Comparison of ENCODE assay signal across 14 mouse cellular contexts in genomic region chr6:72388266-72388665, GRCm38 (mm10). TPM values are rescaled to one million over a fixed set of nuclear protein-coding genes. Genes with fewer than 3 reads are reported as not detected.
DNase-seq lines count a peak whose midpoint lies in the region; ATAC-seq and TF ChIP-seq lines count a peak whose summit lies in the region.
"Had no signal": no experiment of that assay in that cellular context is flagged by ENCODE, and none has a peak within 500 bp of the region (broad histone marks: within the 10 kb centered on the region; RNA-seq: fewer than 3 reads in every experiment).

No protein-coding gene starts in this region.

- no peak for ATAC-seq in intestine, embryonic 14.5 days (replicated peaks; ENCODE audit: low FRiP score, low TSS enrichment, low read depth)
- ATAC-seq in intestine, embryonic 16.5 days, result no peak
- ATAC-seq in limb, embryonic 15.5 days (ENCODE audit: insufficient number of reproducible peaks, low FRiP score, low TSS enrichment, low read depth), result no peak
- ATAC-seq in monocyte, adult 5-6 weeks (replicated peaks; ENCODE audit: insufficient number of reproducible peaks, low FRiP score, low TSS enrichment, poor library complexity, severe bottlenecking), result no peak

- H3K27ac ChIP-seq in intestine, embryonic 14.5 days (ENCODE audit: low read depth), result no peak overlapping the region
- H3K27ac ChIP-seq in intestine, embryonic 16.5 days (ENCODE audit: low read length), result no peak overlapping the region
- 0 out of 2 replicates have a peak overlapping the region, but pooled peaks have one; percentile 48 for H3K27ac ChIP-seq in spleen, adult 2 months (ENCODE audit: insufficient read depth, low read length)
- no peak overlapping the region for H3K27ac ChIP-seq in limb, embryonic 15.5 days
- no peak overlapping the region for H3K27ac ChIP-seq in cerebellum, adult 2 months (ENCODE audit: insufficient read depth, low read length)
- H3K27ac ChIP-seq: forebrain, embryonic 12.5 days; midbrain, embryonic 10.5 days had no signal

- no peak for TF ChIP-seq CTCF in spleen, adult 2 months (IDR thresholded peaks at IDR 0.05; ENCODE audit: extremely low read depth, insufficient read depth, insufficient read length, insufficient replicate concordance)
- no peak for TF ChIP-seq CTCF in cerebellum, adult 2 months (IDR thresholded peaks at IDR 0.05; ENCODE audit: borderline replicate concordance, insufficient read depth, low read depth, low read length)

- no peaks in the 10 kb centered on the region for H3K9me3 ChIP-seq in intestine, embryonic 14.5 days (ENCODE audit: control insufficient read depth, low read length)
- H3K9me3 ChIP-seq in intestine, embryonic 16.5 days (ENCODE audit: control insufficient read depth, low read length), result no peaks in the 10 kb centered on the region
- no peaks in the 10 kb centered on the region for H3K9me3 ChIP-seq in limb, embryonic 15.5 days
- H3K9me3 ChIP-seq: forebrain, embryonic 12.5 days; midbrain, embryonic 10.5 days had no signal

- H3K27me3 ChIP-seq in intestine, embryonic 14.5 days (replicated peaks; ENCODE audit: control insufficient read depth, insufficient read depth, low read length), result no peaks in the 10 kb centered on the region
- no peaks in the 10 kb centered on the region for H3K27me3 ChIP-seq in intestine, embryonic 16.5 days (replicated peaks; ENCODE audit: control insufficient read depth, insufficient read depth, low read length)
- no peaks in the 10 kb centered on the region for H3K27me3 ChIP-seq in spleen, adult 2 months (ENCODE audit: control insufficient read depth, insufficient read depth, low read length)
- H3K27me3 ChIP-seq in limb, embryonic 15.5 days, result no peaks in the 10 kb centered on the region
- H3K27me3 ChIP-seq in cerebellum, adult 2 months (ENCODE audit: control insufficient read depth, insufficient read depth, low read length), result no peaks in the 10 kb centered on the region
- H3K27me3 ChIP-seq: CH12.LX had no signal

- H3K4me2 ChIP-seq in intestine, embryonic 14.5 days (ENCODE audit: low read length), result 0 out of 2 replicates have a peak overlapping the region, but pooled peaks have one; percentile 63
- H3K4me2 ChIP-seq in intestine, embryonic 16.5 days (ENCODE audit: low read depth, low read length), result no peak overlapping the region
- H3K4me2 ChIP-seq in limb, embryonic 15.5 days, result 0 out of 2 replicates have a peak overlapping the region, but pooled peaks have one; percentile 61
- H3K4me2 ChIP-seq: forebrain, embryonic 12.5 days had no signal

- DNase-seq in intestine, embryonic 14.5 days (ENCODE audit: low spot score), result no peak
- no peak for DNase-seq in spleen, adult 2 months (ENCODE audit: low read depth in 1 of 2, low spot score in 2 of 2)
- DNase-seq in spleen, adult 12 weeks (ENCODE audit: low spot score), result no peak
- DNase-seq in cerebellum, adult 2 months, result no peak
- DNase-seq: cerebellum, postnatal 10 days; gastrocnemius, postnatal 10 days; kidney, adult 9 months; thymus, adult 18-20 months had no signal

- no peak overlapping the region for H3K9ac ChIP-seq in intestine, embryonic 14.5 days (ENCODE audit: low read length)
- no peak overlapping the region for H3K9ac ChIP-seq in intestine, embryonic 16.5 days (ENCODE audit: low read depth, low read length)
- H3K9ac ChIP-seq in limb, embryonic 15.5 days, result no peak overlapping the region
- H3K9ac ChIP-seq: forebrain, embryonic 12.5 days had no signal

- H3K36me3 ChIP-seq in intestine, embryonic 14.5 days (ENCODE audit: control insufficient read depth, insufficient read depth, low read length), result peaks cover 20% of the 10 kb centered on the region
- H3K36me3 ChIP-seq in intestine, embryonic 16.5 days (ENCODE audit: control insufficient read depth, insufficient read depth, low read length), result peaks cover 9% of the 10 kb centered on the region
- H3K36me3 ChIP-seq in spleen, adult 2 months (ENCODE audit: control insufficient read depth, insufficient read depth, low read length), result peaks cover 11% of the 10 kb centered on the region
- peaks cover 23% of the 10 kb centered on the region for H3K36me3 ChIP-seq in limb, embryonic 15.5 days
- H3K36me3 ChIP-seq: forebrain, embryonic 12.5 days; midbrain, embryonic 10.5 days had no signal

- H3K4me3 ChIP-seq in intestine, embryonic 14.5 days (ENCODE audit: low read depth, low read length), result no peak overlapping the region
- no peak overlapping the region; the same call in 1 of the 2 replicates for H3K4me3 ChIP-seq in intestine, embryonic 16.5 days (ENCODE audit: low read length)
- no peak overlapping the region for H3K4me3 ChIP-seq in spleen, adult 2 months (ENCODE audit: extremely low read depth, insufficient read depth, insufficient read length)
- H3K4me3 ChIP-seq in limb, embryonic 15.5 days, result no peak overlapping the region
- no peak overlapping the region for H3K4me3 ChIP-seq in cerebellum, adult 2 months (replicated peaks; ENCODE audit: insufficient read depth, low read depth, low read length)
- H3K4me3 ChIP-seq: forebrain, embryonic 12.5 days; midbrain, embryonic 10.5 days had no signal

- WGBS in intestine, embryonic 14.5 days, result 67% methylated on average over 10 of the region's 10 CpGs
- 64% methylated on average over 10 of the region's 10 CpGs for WGBS in intestine, embryonic 16.5 days
- WGBS in spleen, adult 2 months, result 80% methylated on average over 10 of the region's 10 CpGs
- WGBS in limb, embryonic 15.5 days, result 53% methylated on average over 10 of the region's 10 CpGs
- WGBS in cerebellum, adult 2 months, result 82% methylated on average over 10 of the region's 10 CpGs

- TF ChIP-seq POLR2A in spleen, adult 2 months (IDR thresholded peaks at IDR 0.05; ENCODE audit: low read depth, low read length), result no peak
- no peak for TF ChIP-seq POLR2A in cerebellum, adult 2 months (IDR thresholded peaks at IDR 0.05; ENCODE audit: borderline replicate concordance, insufficient read depth, low read length)

- H3K4me1 ChIP-seq in intestine, embryonic 14.5 days (replicated peaks; ENCODE audit: control insufficient read depth, insufficient read depth, low read length), result peaks cover 14% of the 10 kb centered on the region
- peaks cover 24% of the 10 kb centered on the region for H3K4me1 ChIP-seq in intestine, embryonic 16.5 days (ENCODE audit: control insufficient read depth, insufficient read depth, low read length)
- H3K4me1 ChIP-seq in spleen, adult 2 months (ENCODE audit: control insufficient read depth, insufficient read depth, insufficient read length), result peaks cover 16% of the 10 kb centered on the region; the same call in 1 of the 2 replicates
- H3K4me1 ChIP-seq in limb, embryonic 15.5 days, result peaks cover 29% of the 10 kb centered on the region
- 0 out of 2 replicates have a peak, but pooled peaks cover 3% of the 10 kb centered on the region for H3K4me1 ChIP-seq in cerebellum, adult 2 months (ENCODE audit: control insufficient read depth, insufficient read depth, low read length)

RNA-seq across cellular contexts. Expression of gene Vamp8, which starts 2.2 kb away (rescaled TPM):
- 177 and 183 TPM in 2 replicates for polyA plus RNA-seq in intestine, embryonic 14.5 days (2014; fragmentation: Nextera tagmentation; extraction: Ambion mirVana)
- polyA plus RNA-seq in intestine, embryonic 16.5 days (2015; fragmentation: Nextera tagmentation; extraction: Ambion mirVana), result 251 and 269 TPM in 2 replicates
- 100 and 107 TPM in 2 replicates for polyA plus RNA-seq in spleen, adult 2 months (2012; rRNA removed)
- polyA plus RNA-seq in limb, embryonic 15.5 days (2015; fragmentation: Nextera tagmentation; extraction: Ambion mirVana), result 174 and 184 TPM in 2 replicates
- total RNA-seq in monocyte, adult 5-6 weeks (2017), result 202 to 246 TPM (median 207 TPM) in 3 replicates
- 57.0 and 62.2 TPM in 2 replicates for polyA plus RNA-seq in cerebellum, adult 2 months (2012; rRNA removed)

RNA-seq across cellular contexts. Expression of gene Vamp5, which starts 8.0 kb away (rescaled TPM):
- polyA plus RNA-seq in intestine, embryonic 14.5 days (2014; fragmentation: Nextera tagmentation; extraction: Ambion mirVana), result 19.6 and 21.4 TPM in 2 replicates
- polyA plus RNA-seq in intestine, embryonic 16.5 days (2015; fragmentation: Nextera tagmentation; extraction: Ambion mirVana), result 17.3 and 17.8 TPM in 2 replicates
- polyA plus RNA-seq in spleen, adult 2 months (2012; rRNA removed), result 51.3 and 55.6 TPM in 2 replicates
- 20.5 and 22.2 TPM in 2 replicates for polyA plus RNA-seq in limb, embryonic 15.5 days (2015; fragmentation: Nextera tagmentation; extraction: Ambion mirVana)
- 6.6 to 20.9 TPM (median 13.2 TPM) in 3 replicates for total RNA-seq in monocyte, adult 5-6 weeks (2017)
- polyA plus RNA-seq in cerebellum, adult 2 months (2012; rRNA removed), result 10.6 and 11.9 TPM in 2 replicates

RNA-seq across cellular contexts. Expression of gene Rnf181, which starts 21.5 kb away (rescaled TPM):
- polyA plus RNA-seq in intestine, embryonic 14.5 days (2014; fragmentation: Nextera tagmentation; extraction: Ambion mirVana), result 96.9 and 98.0 TPM in 2 replicates
- 159 and 162 TPM in 2 replicates for polyA plus RNA-seq in intestine, embryonic 16.5 days (2015; fragmentation: Nextera tagmentation; extraction: Ambion mirVana)
- polyA plus RNA-seq in spleen, adult 2 months (2012; rRNA removed), result 62.4 and 65.8 TPM in 2 replicates
- 97.2 and 99.0 TPM in 2 replicates for polyA plus RNA-seq in limb, embryonic 15.5 days (2015; fragmentation: Nextera tagmentation; extraction: Ambion mirVana)
- total RNA-seq in monocyte, adult 5-6 weeks (2017), result 51.8 to 77.7 TPM (median 56.1 TPM) in 3 replicates
- polyA plus RNA-seq in cerebellum, adult 2 months (2012; rRNA removed), result 92.1 and 95.8 TPM in 2 replicates

RNA-seq across cellular contexts. Expression of gene Ggcx, which starts 25.8 kb away (rescaled TPM):
- polyA plus RNA-seq in intestine, embryonic 14.5 days (2014; fragmentation: Nextera tagmentation; extraction: Ambion mirVana), result 12.8 and 17.7 TPM in 2 replicates
- polyA plus RNA-seq in intestine, embryonic 16.5 days (2015; fragmentation: Nextera tagmentation; extraction: Ambion mirVana), result 20.3 and 23.7 TPM in 2 replicates
- polyA plus RNA-seq in spleen, adult 2 months (2012; rRNA removed), result 7.3 and 7.6 TPM in 2 replicates
- polyA plus RNA-seq in limb, embryonic 15.5 days (2015; fragmentation: Nextera tagmentation; extraction: Ambion mirVana), result 48.0 and 52.6 TPM in 2 replicates
- 10.1 to 13.9 TPM (median 11.1 TPM) in 3 replicates for total RNA-seq in monocyte, adult 5-6 weeks (2017)
- 22.9 and 23.5 TPM in 2 replicates for polyA plus RNA-seq in cerebellum, adult 2 months (2012; rRNA removed)

RNA-seq across cellular contexts. Expression of gene Tmem150a, which starts 33.0 kb away (rescaled TPM):
- polyA plus RNA-seq in intestine, embryonic 14.5 days (2014; fragmentation: Nextera tagmentation; extraction: Ambion mirVana), result 10.8 and 11.7 TPM in 2 replicates
- 16.4 and 18.0 TPM in 2 replicates for polyA plus RNA-seq in intestine, embryonic 16.5 days (2015; fragmentation: Nextera tagmentation; extraction: Ambion mirVana)
- 21.7 and 24.6 TPM in 2 replicates for polyA plus RNA-seq in spleen, adult 2 months (2012; rRNA removed)
- 12.6 and 13.8 TPM in 2 replicates for polyA plus RNA-seq in limb, embryonic 15.5 days (2015; fragmentation: Nextera tagmentation; extraction: Ambion mirVana)
- total RNA-seq in monocyte, adult 5-6 weeks (2017), result 1.4 to 2.3 TPM in 2 of 3 replicates, not detected in the other
- polyA plus RNA-seq in cerebellum, adult 2 months (2012; rRNA removed), result 19.5 and 19.8 TPM in 2 replicates
